Mouse (Mus musculus) intestine, embryonic 16.5 days (tissue): ENCODE measurements around the gene Slc9a9. TPM values are rescaled to one million over a fixed set of nuclear protein-coding genes. Genes with fewer than 3 reads are reported as not detected.

Source experiments
- ATAC-seq: fragments of 200-750 bp; cut with Nextera tagmentation; 2 replicates; pipeline ENCODE4 v1.8.0; 2017; ENCODE audit warnings: moderate TSS enrichment, moderate library complexity
- H3K27ac ChIP-seq: fragments of 300-500 bp; sonication (generic); 2 replicates; pipeline ENCODE4 v1.5.1; 2014; ENCODE audit warnings: mild to moderate bottlenecking, low read length
- H3K27me3 ChIP-seq: fragments of 300-500 bp; sonication (generic); replicated peaks from 2 replicates; pipeline ENCODE4 v1.6.1; 2014; ENCODE audit warnings: low read length, control low read depth, mixed read lengths; ENCODE audit not compliant: control insufficient read depth, insufficient read depth
- H3K36me3 ChIP-seq: fragments of 300-500 bp; sonication (generic); 2 replicates; pipeline ENCODE4 v1.6.1; 2014; ENCODE audit warnings: low read length, control low read depth; ENCODE audit not compliant: control insufficient read depth, insufficient read depth
- H3K4me1 ChIP-seq: fragments of 300-500 bp; sonication (generic); 2 replicates; pipeline ENCODE4 v1.6.1; 2014; ENCODE audit warnings: low read length, control low read depth, mixed read lengths; ENCODE audit not compliant: control insufficient read depth, insufficient read depth
- H3K4me2 ChIP-seq: fragments of 300-500 bp; sonication (generic); 2 replicates; pipeline ENCODE4 v1.6.1; 2014; ENCODE audit warnings: low read depth, low read length, control low read depth
- H3K4me3 ChIP-seq: fragments of 300-500 bp; sonication (generic); 2 replicates; pipeline ENCODE4 v1.5.1; 2014; ENCODE audit warnings: mild to moderate bottlenecking, low read length
- H3K9ac ChIP-seq: fragments of 300-500 bp; sonication (generic); 2 replicates; pipeline ENCODE4 v1.6.1; 2014; ENCODE audit warnings: low read depth, low read length
- H3K9me3 ChIP-seq: fragments of 300-500 bp; sonication (generic); 2 replicates; pipeline ENCODE4 v1.6.1; 2016; ENCODE audit warnings: low read length, control low read depth; ENCODE audit not compliant: control insufficient read depth
- WGBS: fragments of 180-500 bp; shearing (Covaris S2); extraction: QIAGEN DNeasy Blood & Tissue Kit; methylation state at CpG from one replicate; pipeline ENCODE4 v1.1.7; 2014; 5-methylcytosine and 5-hydroxymethylcytosine counted together
- polyA plus RNA-seq: library from polyadenylated mRNA; unstranded; fragments of >200 nt; fragmentation: Nextera tagmentation; extraction: Ambion mirVana; gene quantifications from 2 replicates; pipeline ENCODE4 v1.2.1, GENCODE M21; 2015

The Slc9a9 gene
- polyA plus RNA-seq, 1 experiment from 2014 or later = 2.3 TPM

DNA sequence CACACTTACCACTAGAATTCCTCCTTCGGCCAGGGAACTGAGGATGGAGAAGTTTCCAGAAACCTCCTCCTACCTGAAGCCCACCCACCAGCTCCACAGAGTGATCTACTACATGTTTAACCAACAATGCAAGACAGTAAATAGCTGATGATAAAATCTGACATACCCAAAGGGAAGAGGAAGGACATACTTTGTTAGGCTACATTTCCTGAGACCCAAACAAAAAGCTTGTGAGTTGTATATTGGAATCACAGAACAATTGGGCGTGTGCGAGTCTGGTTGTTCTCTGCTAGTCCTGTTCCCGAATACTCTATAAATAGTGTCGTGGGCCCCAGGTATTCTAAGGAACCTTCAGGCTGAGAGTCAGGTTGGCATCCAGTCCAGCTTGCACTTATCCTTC is 551.6 kb downstream of the Slc9a9 start:
- H3K36me3 ChIP-seq = no peaks in the 10 kb centered on the region
- H3K9me3 ChIP-seq = no peaks in the 10 kb centered on the region
- H3K4me1 ChIP-seq = no peaks in the 10 kb centered on the region
- no peak overlapping the region for H3K9ac ChIP-seq
- no peak for ATAC-seq
- H3K27ac ChIP-seq = no peak overlapping the region
- no peak overlapping the region for H3K4me2 ChIP-seq
- H3K4me3 ChIP-seq = no peak overlapping the region
- WGBS = 78% methylated on average over 5 of the region's 5 CpGs
- H3K27me3 ChIP-seq = no peaks in the 10 kb centered on the region

DNA sequence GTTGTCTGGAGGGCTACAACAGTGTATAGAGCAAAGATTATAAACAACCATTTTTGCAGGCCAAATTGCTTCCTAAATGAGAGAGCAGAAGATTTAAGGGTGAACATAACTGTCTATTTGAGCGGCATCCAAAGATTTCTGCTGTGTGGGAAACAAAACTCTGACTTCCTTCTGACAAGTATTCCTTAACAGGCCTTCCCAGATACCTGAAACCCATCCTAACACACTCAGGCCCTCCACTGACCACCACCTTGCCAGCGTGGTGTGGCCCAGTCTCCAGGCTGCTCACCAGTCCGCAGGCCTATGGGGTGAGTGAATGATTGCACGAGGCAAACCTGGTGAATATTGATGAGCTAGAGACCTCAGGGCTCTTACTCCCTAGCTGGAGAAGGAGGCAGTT is 557.3 kb downstream of the Slc9a9 start:
- ATAC-seq = no peak
- Histone ChIP-seq H3K27me3 (no peaks in the 10 kb centered on the region), H3K9ac (no peak overlapping the region), H3K4me1 (no peaks in the 10 kb centered on the region), H3K4me3 (no peak overlapping the region), H3K27ac (no peak overlapping the region), H3K36me3 (no peaks in the 10 kb centered on the region), H3K9me3 (no peaks in the 10 kb centered on the region), H3K4me2 (no peak overlapping the region)
- 72% methylated on average over 4 of the region's 4 CpGs for WGBS

GRCm38 (mm10) chr9:95228123-95228522 is 558.4 kb downstream of the Slc9a9 start:
- no peaks in the 10 kb centered on the region for H3K4me1 ChIP-seq
- H3K36me3 ChIP-seq = no peaks in the 10 kb centered on the region
- no peaks in the 10 kb centered on the region for H3K27me3 ChIP-seq
- H3K4me3 ChIP-seq = no peak overlapping the region
- ATAC-seq = no peak
- no peak overlapping the region for H3K4me2 ChIP-seq
- no peak overlapping the region for H3K9ac ChIP-seq
- no peak overlapping the region for H3K27ac ChIP-seq
- 96% methylated on average over 1 of the region's 1 CpGs for WGBS
- H3K9me3 ChIP-seq = no peaks in the 10 kb centered on the region

GRCm38 (mm10) chr9:95229147-95229546 is 559.4 kb downstream of the Slc9a9 start:
- Histone ChIP-seq H3K27ac (no peak overlapping the region), H3K4me2 (no peak overlapping the region), H3K36me3 (no peaks in the 10 kb centered on the region), H3K4me3 (no peak overlapping the region), H3K4me1 (no peaks in the 10 kb centered on the region), H3K9me3 (no peaks in the 10 kb centered on the region), H3K9ac (no peak overlapping the region), H3K27me3 (no peaks in the 10 kb centered on the region)
- 75% methylated on average over 2 of the region's 2 CpGs for WGBS
- no peak for ATAC-seq

DNA sequence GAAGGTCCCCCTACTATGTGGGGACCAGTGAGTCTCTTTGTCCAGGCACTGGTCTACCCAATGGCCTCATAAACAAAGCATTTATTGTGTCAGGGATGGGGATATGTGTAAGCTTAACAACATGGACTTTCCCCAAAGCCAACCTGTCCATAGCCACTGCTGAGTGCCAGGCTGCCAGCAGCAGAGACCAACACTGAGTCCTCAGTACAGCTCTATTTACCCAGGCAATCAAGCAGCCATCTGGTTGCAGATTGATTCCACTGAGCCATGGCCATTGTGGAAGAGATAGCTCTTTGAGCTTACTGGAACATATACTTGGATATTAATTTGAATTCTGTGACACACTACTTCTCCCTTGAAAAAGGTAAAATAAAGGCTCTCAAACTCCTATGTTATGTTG is 570.2 kb downstream of the Slc9a9 start:
- Histone ChIP-seq H3K4me1 (no peaks in the 10 kb centered on the region), H3K4me3 (no peak overlapping the region), H3K9ac (no peak overlapping the region), H3K9me3 (no peaks in the 10 kb centered on the region), H3K27me3 (no peaks in the 10 kb centered on the region), H3K27ac (no peak overlapping the region), H3K36me3 (no peaks in the 10 kb centered on the region), H3K4me2 (no peak overlapping the region)
- ATAC-seq = no peak

- H3K36me3 ChIP-seq = no peaks in the 10 kb centered on the region
- H3K4me2 ChIP-seq = no peak overlapping the region
- H3K27me3 ChIP-seq = no peaks in the 10 kb centered on the region
- no peaks in the 10 kb centered on the region for H3K9me3 ChIP-seq
- no peak overlapping the region for H3K9ac ChIP-seq
- no peaks in the 10 kb centered on the region for H3K4me1 ChIP-seq
- no peak for ATAC-seq
- H3K4me3 ChIP-seq = no peak overlapping the region
- WGBS = 87% methylated on average over 2 of the region's 2 CpGs
- no peak overlapping the region for H3K27ac ChIP-seq
Measured at GRCm38 (mm10) chr9:95242628-95243195, 573.0 kb downstream of the Slc9a9 start.

GRCm38 (mm10) chr9:95254162-95254561 is 584.5 kb downstream of the Slc9a9 start:
- no peak overlapping the region for H3K9ac ChIP-seq
- no peaks in the 10 kb centered on the region for H3K9me3 ChIP-seq
- H3K4me2 ChIP-seq = no peak overlapping the region
- ATAC-seq = no peak
- no peak overlapping the region for H3K4me3 ChIP-seq
- H3K4me1 ChIP-seq = no peaks in the 10 kb centered on the region
- H3K27me3 ChIP-seq = no peaks in the 10 kb centered on the region
- 76% methylated on average over 4 of the region's 4 CpGs for WGBS
- no peak overlapping the region for H3K27ac ChIP-seq
- no peaks in the 10 kb centered on the region for H3K36me3 ChIP-seq

GRCm38 (mm10) chr9:95255844-95256243 is 586.1 kb downstream of the Slc9a9 start:
- Histone ChIP-seq H3K27me3 (no peaks in the 10 kb centered on the region), H3K9ac (no peak overlapping the region), H3K36me3 (no peaks in the 10 kb centered on the region), H3K4me2 (no peak overlapping the region), H3K9me3 (no peaks in the 10 kb centered on the region), H3K4me3 (no peak overlapping the region), H3K27ac (no peak overlapping the region), H3K4me1 (no peaks in the 10 kb centered on the region)
- WGBS = 66% methylated on average over 6 of the region's 6 CpGs
- ATAC-seq = no peak

- 84% methylated on average over 21 of the region's 21 CpGs for WGBS
- H3K4me1 ChIP-seq = no peaks in the 10 kb centered on the region
- no peak overlapping the region for H3K4me3 ChIP-seq
- H3K9me3 ChIP-seq = no peaks in the 10 kb centered on the region
- H3K9ac ChIP-seq = no peak overlapping the region
- H3K36me3 ChIP-seq = no peaks in the 10 kb centered on the region
- no peak for ATAC-seq
- no peak overlapping the region for H3K27ac ChIP-seq
- H3K27me3 ChIP-seq = no peaks in the 10 kb centered on the region
- H3K4me2 ChIP-seq = no peak overlapping the region
Measured at GRCm38 (mm10) chr9:95256680-95257316, 587.1 kb downstream of the Slc9a9 start.

- Histone ChIP-seq H3K4me3 (no peak overlapping the region), H3K9ac (no peak overlapping the region), H3K36me3 (no peaks in the 10 kb centered on the region), H3K27ac (no peak overlapping the region), H3K4me1 (no peaks in the 10 kb centered on the region), H3K27me3 (no peaks in the 10 kb centered on the region), H3K4me2 (no peak overlapping the region), H3K9me3 (no peaks in the 10 kb centered on the region)
- 63% methylated on average over 3 of the region's 3 CpGs for WGBS
- ATAC-seq = no peak
Measured at GRCm38 (mm10) chr9:95262851-95263250, 593.1 kb downstream of the Slc9a9 start.
